Mouse (Mus musculus) gastrocnemius, adult 2 months (tissue): ENCODE measurements around the gene Tbl1xr1. TPM values are rescaled to one million over a fixed set of nuclear protein-coding genes. Genes with fewer than 3 reads are reported as not detected.
A peak's percentile ranks its signal among the peaks of the same experiment; 100 is the strongest.

Experiments
- DNase-seq: peaks from one replicate; pipeline ENCODE4 v3.0.0; 2022
- H3K27ac ChIP-seq: fragments of 200-600 bp; 2 replicates; pipeline ENCODE4 v1.8.1; 2022; ENCODE audit warnings: mild to moderate bottlenecking
- H3K4me3 ChIP-seq: fragments of 200-600 bp; 2 replicates; pipeline ENCODE4 v1.8.1; 2022; ENCODE audit warnings: mild to moderate bottlenecking, moderate library complexity
- CTCF ChIP-seq: fragments of 200-600 bp; IDR thresholded peaks from 2 replicates; pipeline ENCODE4 v1.8.1; 2022; ENCODE audit warnings: antibody characterized with exemption, mild to moderate bottlenecking, moderate library complexity
- intact Hi-C: fragments of 180-260 bp; cut with DNase I; formaldehyde crosslinking; loops from one replicate; pipeline ENCODE4 v1.15.1; 2025
- long read RNA-seq, 2 experiments: library from polyadenylated mRNA; stranded (forward); transcript quantifications; one replicate each; pipeline ENCODE4 v2.0.0; 2021
- total RNA-seq, 2 experiments: library from RNA; stranded (reverse); gene quantifications; 2 replicates each; pipeline ENCODE4 v1.2.3; 2021

Tbl1xr1 gene
- total RNA-seq: 10 to 100 TPM; 53.6 to 66.5 TPM
- long read RNA-seq, experiment 1, full-length matches to known transcripts: 11 of 20 reads
- long read RNA-seq, experiment 1, partial matches to known transcripts: 2 of 20 reads
- long read RNA-seq, experiment 1, other reads (novel, unspliced or antisense): 7 of 20 reads
- long read RNA-seq, experiment 2, full-length matches to known transcripts: 8 of 26 reads
- long read RNA-seq, experiment 2, partial matches to known transcripts: 3 of 26 reads
- long read RNA-seq, experiment 2, other reads (novel, unspliced or antisense): 15 of 26 reads

DNA sequence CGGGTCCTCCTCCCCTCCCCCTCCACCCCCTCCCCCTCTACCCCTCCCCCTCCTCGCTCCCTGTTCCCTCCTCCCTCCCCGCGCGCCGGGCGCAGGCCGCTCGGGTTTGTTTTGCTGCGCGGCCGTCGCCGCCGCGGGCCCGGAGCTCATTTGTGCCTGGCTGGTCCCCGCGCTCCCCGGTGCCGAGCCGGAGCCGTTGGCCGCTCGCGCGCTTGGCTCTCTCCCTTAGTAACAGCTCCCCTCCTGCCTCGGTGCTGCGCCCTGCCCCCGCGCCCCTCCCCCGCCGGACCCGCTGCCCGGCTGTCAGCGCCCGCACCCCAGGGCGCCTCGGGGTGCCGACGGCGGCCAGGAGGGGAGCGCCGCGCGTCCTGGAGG, at the start of gene Tbl1xr1:
TSS of gene Tbl1xr1 (plus strand) at position 92 of the 375 bp plus-strand sequence.
- DNase-seq: peak; percentile 99
- no peak for TF ChIP-seq CTCF
- intact Hi-C loops: loop anchor here (1.0 to 10.0 kb wide), 8 partner anchors 70 to 1419 kb away; no protein-coding TSS in a partner anchor
- peak within 1 kb of the TSS; percentile 97 for H3K4me3 ChIP-seq
- H3K27ac ChIP-seq: peak within 1 kb of the TSS; percentile 94

DNA sequence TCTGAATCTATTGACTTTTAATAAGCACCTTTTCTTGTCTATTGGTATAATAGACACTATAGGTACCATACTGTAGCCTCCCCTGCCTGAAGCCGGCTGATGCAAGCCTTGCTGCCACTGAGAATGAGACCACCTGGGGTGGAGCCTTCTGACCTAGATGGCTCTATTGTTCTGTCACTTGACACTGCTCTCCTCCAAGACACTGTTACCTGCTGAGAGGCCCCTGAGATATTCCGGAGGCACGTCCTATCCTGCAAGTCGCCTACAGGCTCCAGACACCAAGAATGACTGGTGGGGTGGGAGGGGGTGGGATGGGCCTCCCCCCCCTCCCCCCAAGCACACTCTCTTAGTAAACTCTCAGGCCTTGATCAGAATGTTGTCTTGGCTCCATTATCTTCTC, 38.4 kb upstream of the Tbl1xr1 start:
- Histone ChIP-seq H3K4me3 (no peak overlapping the region), H3K27ac (no peak overlapping the region)
- no peak for TF ChIP-seq CTCF
- no peak for DNase-seq
- intact Hi-C loops: no loop called here

DNA sequence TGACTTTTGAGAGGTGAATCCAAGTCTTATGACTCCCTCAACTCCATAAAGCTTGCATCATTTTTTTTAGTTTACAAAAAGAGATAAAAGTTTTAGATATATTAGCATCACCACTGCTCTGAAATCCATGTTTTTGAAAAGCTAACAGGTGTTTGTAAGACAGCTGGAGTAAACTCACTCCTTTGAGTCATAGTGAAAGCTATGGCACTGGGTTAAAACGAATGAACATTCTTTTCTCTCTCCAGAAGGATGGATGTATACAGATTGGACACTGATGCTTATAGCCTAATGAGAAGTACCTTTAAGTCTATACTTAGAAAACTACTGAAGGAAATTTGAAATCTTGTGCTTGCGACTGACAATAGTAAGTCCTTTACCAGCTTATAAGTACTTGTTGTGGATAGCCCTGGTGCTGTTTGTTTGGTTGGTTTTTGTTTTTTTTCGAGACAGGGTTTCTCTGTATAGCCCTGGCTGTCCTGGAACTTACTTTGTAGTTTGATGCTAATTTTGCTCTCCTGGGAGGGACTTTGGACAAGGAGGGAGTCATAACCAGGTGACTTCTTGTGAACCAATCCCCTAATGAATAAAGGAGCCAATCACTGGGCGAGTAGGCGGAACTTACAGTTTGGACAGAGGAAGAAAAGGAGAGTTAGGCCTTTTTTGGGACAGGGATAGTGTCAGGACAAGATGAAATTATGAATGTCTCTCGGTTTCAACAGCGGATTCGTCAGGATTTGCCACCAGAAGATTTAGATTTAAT, 37.2 kb upstream of the Tbl1xr1 start:
- Histone ChIP-seq H3K27ac (no peak overlapping the region), H3K4me3 (no peak overlapping the region)
- no peak for TF ChIP-seq CTCF
- no peak for DNase-seq
- intact Hi-C loops: no loop called here

DNA sequence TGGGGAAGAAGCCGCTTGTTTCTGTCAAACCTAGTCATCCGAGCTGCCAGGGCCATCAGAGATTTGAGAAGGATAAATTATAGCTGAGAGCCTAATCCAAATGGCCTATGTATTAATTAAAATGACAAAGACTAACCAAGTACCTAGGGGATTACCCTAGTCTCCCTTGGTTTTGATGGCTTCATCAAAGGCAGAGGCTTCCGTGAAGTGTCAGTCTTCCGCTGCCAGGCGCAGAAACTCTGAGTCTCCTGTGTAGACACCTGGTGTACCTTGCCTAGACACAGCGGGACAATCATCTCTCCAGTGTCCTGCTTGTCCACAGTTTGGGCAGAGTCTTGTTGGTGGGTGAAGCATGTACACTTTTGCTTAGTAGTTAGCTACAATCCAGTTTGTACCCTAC, 35.8 kb upstream of the Tbl1xr1 start:
- no peak for TF ChIP-seq CTCF
- no peak overlapping the region for H3K27ac ChIP-seq
- intact Hi-C loops: no loop called here
- no peak for DNase-seq
- H3K4me3 ChIP-seq: no peak overlapping the region

DNA sequence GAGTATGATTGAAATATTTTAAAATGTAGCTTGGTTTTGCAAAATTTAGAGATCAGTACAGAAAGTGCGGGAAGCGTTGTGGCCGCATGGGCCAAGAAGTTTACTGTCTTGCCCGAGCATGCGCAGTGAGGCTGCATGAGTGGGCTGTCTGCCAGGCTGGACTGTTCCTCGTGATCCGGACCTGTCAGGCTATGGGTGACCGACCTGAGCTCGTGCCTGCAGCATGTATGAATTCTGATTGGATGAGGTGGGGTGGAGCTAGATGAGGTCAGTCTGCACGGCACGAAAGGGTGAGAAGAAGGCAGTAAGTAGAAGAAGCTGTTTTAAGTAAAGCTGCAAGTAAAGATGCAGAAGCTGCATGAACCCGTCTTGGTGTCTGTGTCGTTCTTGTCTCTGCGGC, 29.2 kb upstream of the Tbl1xr1 start:
- intact Hi-C loops: no loop called here
- no peak for TF ChIP-seq CTCF
- H3K4me3 ChIP-seq: no peak overlapping the region; the same call in 1 of the 2 replicates
- H3K27ac ChIP-seq: peak overlapping the region; percentile 48; the same call in 1 of the 2 replicates
- peak; percentile 62 for DNase-seq

DNA sequence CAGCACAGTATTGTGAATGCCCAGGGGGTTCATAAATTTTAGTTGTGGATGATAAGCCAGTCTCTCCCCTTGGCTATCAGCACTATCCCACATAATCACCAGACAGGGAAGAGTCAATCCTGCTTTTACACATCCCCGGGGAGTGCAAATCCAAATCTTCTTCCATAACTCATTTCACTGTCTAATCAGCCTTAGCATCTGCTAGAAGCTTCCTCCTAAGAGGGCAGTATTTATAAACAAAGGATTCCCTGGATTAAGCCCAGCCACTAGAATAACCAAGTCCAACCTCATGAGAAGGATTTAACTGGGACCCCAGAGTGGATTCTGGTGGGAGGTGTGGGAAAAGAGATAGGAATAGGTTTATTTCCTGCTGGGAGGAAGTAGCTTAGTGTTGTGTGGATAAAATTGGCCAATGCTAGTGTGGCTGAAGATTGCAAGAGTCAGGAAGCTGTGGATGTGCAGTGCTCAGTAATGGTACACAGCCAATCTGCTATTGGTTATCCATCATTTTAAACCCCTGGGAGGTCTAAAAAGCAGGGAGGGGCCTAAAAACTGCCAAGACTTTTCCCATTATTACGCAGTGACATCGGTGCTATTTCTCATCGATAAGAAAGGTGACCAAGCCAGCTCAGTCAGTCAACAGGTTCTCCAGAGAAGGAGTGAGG, 19.7 kb upstream of the Tbl1xr1 start:
- H3K27ac ChIP-seq: no peak overlapping the region
- no peak for DNase-seq
- TF ChIP-seq CTCF: no peak
- intact Hi-C loops: no loop called here
- H3K4me3 ChIP-seq: no peak overlapping the region

DNA sequence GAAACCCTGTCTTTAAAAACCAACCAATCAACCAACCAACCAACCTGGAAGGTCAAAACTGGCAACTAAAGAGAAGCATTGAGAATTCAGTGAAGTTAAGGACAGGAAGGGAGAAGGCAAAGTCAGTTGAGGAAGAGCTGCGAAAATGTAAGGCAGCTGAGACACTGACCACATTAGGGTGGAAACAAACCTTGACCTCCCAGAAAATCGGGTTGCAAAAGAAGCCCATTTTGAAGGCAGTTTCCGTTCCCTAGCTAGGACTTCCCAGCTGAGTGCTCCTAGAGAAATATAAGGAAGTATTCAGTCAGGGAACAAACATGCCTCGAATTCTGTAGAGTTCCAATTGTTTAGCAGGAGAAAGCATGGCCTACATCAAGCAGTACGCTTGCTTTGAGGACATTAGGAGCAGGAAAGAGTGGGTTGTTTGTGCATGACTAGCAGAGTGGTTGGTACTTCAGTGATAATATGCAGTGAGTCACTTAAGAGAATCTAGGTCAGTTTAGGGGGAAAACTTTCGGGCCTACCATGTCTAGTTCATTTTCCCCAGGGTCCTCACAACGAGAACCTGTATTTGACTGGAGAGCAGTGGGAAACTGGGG, 18.1 kb upstream of the Tbl1xr1 start:
- intact Hi-C loops: no loop called here
- Histone ChIP-seq H3K27ac (no peak overlapping the region), H3K4me3 (no peak overlapping the region)
- TF ChIP-seq CTCF: no peak
- DNase-seq: no peak

DNA sequence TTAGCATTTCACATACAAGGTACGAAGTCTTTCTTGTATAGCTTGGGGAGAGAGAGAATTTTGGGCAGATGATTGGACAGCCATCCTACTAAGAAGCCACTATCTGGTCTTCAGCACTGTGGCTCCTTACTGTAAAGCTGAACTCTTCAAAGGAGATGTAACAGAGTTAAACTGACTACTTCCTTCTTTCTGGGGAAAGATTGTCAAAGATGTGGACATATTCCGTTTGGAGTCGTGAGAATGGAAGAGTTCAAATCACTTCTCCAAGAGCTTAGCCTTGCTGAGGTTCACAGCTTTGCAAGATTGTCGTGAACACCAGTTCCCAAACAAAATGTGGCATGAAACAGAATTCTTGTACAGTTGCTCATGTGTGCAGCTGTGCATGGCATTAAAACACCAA, 15.3 kb upstream of the Tbl1xr1 start:
- no peak overlapping the region for H3K27ac ChIP-seq
- TF ChIP-seq CTCF: no peak
- intact Hi-C loops: no loop called here
- DNase-seq: no peak
- no peak overlapping the region for H3K4me3 ChIP-seq

DNA sequence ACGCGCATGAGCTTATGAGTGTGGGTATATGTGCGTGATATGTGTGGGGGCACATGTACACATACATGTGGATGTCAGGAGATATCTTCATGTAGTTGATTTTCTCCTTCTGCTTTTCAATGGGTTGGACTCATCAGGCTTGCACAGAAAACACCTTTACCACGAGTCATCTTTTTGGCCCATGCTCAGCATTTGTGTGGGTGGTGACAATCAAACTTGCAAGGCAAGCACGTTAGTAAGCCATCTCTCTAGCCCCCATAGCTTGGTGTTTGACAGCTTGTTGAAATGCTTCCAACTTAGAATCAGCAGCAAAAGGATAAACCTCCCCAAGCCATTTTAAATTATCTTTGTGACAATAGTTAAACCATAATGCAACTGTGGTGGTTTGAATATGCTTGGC, 7.8 kb upstream of the Tbl1xr1 start:
- Histone ChIP-seq H3K4me3 (no peak overlapping the region), H3K27ac (no peak overlapping the region)
- DNase-seq: no peak
- no peak for TF ChIP-seq CTCF
- intact Hi-C loops: no loop called here

DNA sequence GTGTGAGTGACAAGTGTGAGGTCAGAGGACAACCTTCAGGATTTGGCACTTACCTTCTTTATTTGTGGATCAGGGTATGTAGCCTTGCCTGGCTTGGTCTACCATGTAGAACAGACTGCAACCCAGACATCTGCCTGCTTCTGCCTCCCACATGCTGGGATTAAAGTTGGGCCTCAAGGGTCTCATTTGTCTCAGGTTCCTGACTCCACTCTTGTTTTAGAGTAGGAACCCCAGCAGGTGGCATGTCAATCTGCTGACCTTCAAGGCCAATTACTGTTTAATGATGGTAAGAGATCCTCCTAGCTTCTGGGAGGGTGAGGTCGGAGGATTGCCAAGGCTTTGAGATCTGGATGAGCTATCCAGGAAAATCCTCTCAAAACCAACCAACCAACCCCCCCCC, 2.5 kb upstream of the Tbl1xr1 start:
- DNase-seq: no peak
- H3K27ac ChIP-seq: no peak overlapping the region
- intact Hi-C loops: loop anchor here (10.0 kb wide), 2 partner anchors 589 to 799 kb away; no protein-coding TSS in a partner anchor
- no peak overlapping the region for H3K4me3 ChIP-seq
- TF ChIP-seq CTCF: no peak

DNA sequence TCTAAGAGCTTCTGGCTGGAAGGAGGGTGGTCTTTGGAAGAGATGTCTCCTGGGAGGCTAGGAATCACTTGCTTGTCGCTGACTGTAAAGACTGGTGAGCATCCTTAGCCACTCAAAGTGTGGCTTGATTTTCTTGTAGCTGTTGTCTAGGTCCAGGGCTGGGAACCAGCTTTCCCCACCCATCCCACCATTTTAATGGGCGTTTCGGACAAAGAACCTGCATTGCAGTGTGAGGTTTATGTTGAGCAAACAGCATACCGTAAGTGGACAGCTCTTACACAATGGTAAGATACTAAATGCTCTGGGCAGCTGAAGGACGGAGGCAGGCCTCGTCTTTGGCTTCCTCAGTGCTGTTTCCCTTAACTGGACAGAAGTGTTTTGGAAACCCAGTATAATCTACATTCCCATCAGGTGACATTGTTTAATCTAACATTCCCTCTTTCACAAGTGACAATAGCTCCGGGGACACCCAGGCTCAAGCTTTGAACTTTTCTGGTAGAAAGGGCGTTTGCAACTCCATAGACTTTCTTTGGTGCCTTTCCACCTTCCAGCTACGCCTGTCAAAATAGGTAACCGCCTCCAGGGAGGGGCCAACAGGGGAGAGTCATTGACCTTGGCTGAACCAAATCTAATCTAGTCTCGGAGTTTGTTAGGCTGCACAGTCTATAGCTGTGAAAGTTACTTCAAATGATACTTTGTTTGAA, 1.7 kb upstream of the Tbl1xr1 start:
- peak; percentile 55 for DNase-seq
- intact Hi-C loops: loop anchor here (5.0 to 10.0 kb wide), 5 partner anchors 122 to 1417 kb away; no protein-coding TSS in a partner anchor
- Histone ChIP-seq H3K27ac (peak overlapping the region; percentile 94), H3K4me3 (peak overlapping the region; percentile 97)
- no peak for TF ChIP-seq CTCF

DNA sequence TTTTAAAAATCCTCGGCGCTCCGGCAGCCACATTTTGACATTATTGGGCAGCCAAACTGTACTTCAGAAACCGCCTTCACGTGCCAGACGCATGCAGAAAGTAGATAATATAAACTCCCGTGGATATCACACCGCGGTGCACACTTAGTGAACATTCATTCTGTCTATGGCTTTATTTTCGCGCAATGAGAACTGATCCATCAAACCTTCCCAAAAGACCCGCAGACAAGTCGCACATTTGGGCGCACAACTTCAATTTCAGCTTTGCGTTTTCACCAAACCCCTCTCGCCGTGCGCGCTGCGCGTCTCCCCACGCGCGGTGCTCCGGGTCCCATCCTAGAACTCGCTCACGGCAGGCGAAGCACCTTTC, 950 bp upstream of the Tbl1xr1 start:
- TF ChIP-seq CTCF: no peak
- intact Hi-C loops: loop anchor here (5.0 to 10.0 kb wide), 5 partner anchors 123 to 1418 kb away; no protein-coding TSS in a partner anchor
- H3K4me3 ChIP-seq: peak overlapping the region; percentile 97
- DNase-seq: peak; percentile 49
- peak overlapping the region; percentile 94 for H3K27ac ChIP-seq
